Mouse (Mus musculus) stomach, embryonic 15.5 days (tissue): ENCODE results near the gene Tspyl4. TPM values are rescaled to one million over a fixed set of nuclear protein-coding genes. Genes with fewer than 3 reads are reported as not detected.

Source experiments
- ATAC-seq: fragments of 200-750 bp; cut with Nextera tagmentation; 2 replicates; pipeline ENCODE4 v1.8.0; 2017; ENCODE audit warnings: low read depth, moderate number of reproducible peaks, moderate TSS enrichment; ENCODE audit not compliant: insufficient read depth, low FRiP score
- H3K27ac ChIP-seq: fragments of 300-500 bp; sonication (generic); 2 replicates; pipeline ENCODE4 v1.5.1; 2015; ENCODE audit warnings: mild to moderate bottlenecking, inconsistent platforms
- H3K27me3 ChIP-seq: fragments of 300-500 bp; sonication (generic); replicated peaks from 2 replicates; pipeline ENCODE4 v1.6.1; 2015; ENCODE audit warnings: inconsistent platforms
- H3K36me3 ChIP-seq: fragments of 300-500 bp; sonication (generic); 2 replicates; pipeline ENCODE4 v1.6.1; 2015; ENCODE audit warnings: inconsistent platforms
- H3K4me1 ChIP-seq: fragments of 300-500 bp; sonication (generic); 2 replicates; pipeline ENCODE4 v1.6.1; 2015; ENCODE audit warnings: inconsistent platforms
- H3K4me2 ChIP-seq: fragments of 300-500 bp; sonication (generic); 2 replicates; pipeline ENCODE4 v1.6.1; 2015; ENCODE audit warnings: mild to moderate bottlenecking, inconsistent platforms
- H3K4me3 ChIP-seq: fragments of 300-500 bp; sonication (generic); replicated peaks from 2 replicates; pipeline ENCODE4 v1.5.1; 2015; ENCODE audit warnings: inconsistent platforms
- H3K9ac ChIP-seq: fragments of 300-500 bp; sonication (generic); 2 replicates; pipeline ENCODE4 v1.6.1; 2015; ENCODE audit warnings: inconsistent platforms
- H3K9me3 ChIP-seq: fragments of 300-500 bp; sonication (generic); 2 replicates; pipeline ENCODE4 v1.6.1; 2016; ENCODE audit warnings: inconsistent platforms
- WGBS: fragments of 180-500 bp; shearing (Covaris S2); methylation state at CpG from one replicate; pipeline ENCODE4 v1.1.7; 2015; 5-methylcytosine and 5-hydroxymethylcytosine counted together
- polyA plus RNA-seq: library from polyadenylated mRNA; unstranded; fragments of >200 nt; fragmentation: Nextera tagmentation; extraction: Ambion mirVana; gene quantifications from 2 replicates; pipeline ENCODE4 v1.2.1, GENCODE M21; 2015

Gene Tspyl4
- polyA plus RNA-seq, 1 experiment from 2014 or later: 15.9 TPM

- Histone ChIP-seq H3K4me2 (no peak overlapping the region), H3K4me3 (no peak overlapping the region), H3K4me1 (no peaks in the 10 kb centered on the region), H3K27me3 (no peaks in the 10 kb centered on the region), H3K9ac (no peak overlapping the region), H3K36me3 (no peaks in the 10 kb centered on the region), H3K27ac (no peak overlapping the region), H3K9me3 (no peaks in the 10 kb centered on the region)
- ATAC-seq: no peak
- WGBS: 45% methylated on average over 6 of the region's 6 CpGs
These were observed 43.8 kb downstream of the Tspyl4 start for GRCm38 (mm10) chr10:34341014-34341413.

GRCm38 (mm10) chr10:34341886-34342285, 44.6 kb downstream of the Tspyl4 start:
- Histone ChIP-seq H3K27me3 (no peaks in the 10 kb centered on the region), H3K9ac (no peak overlapping the region), H3K4me2 (no peak overlapping the region), H3K36me3 (no peaks in the 10 kb centered on the region), H3K4me3 (no peak overlapping the region), H3K9me3 (no peaks in the 10 kb centered on the region), H3K27ac (no peak overlapping the region), H3K4me1 (no peaks in the 10 kb centered on the region)
- 81% methylated on average over 1 of the region's 1 CpGs for WGBS
- no peak for ATAC-seq

Other genes starting within 250 kb of the Tspyl4 start
- gene Calhm5, start 200.9 kb upstream of the Tspyl4 start, polyA plus RNA-seq: 0.89 and 1.0 TPM in 2 replicates
- gene Calhm6, start 169.5 kb upstream of the Tspyl4 start, polyA plus RNA-seq: 1.4 and 2.3 TPM in 2 replicates
- 16.7 and 19.2 TPM in 2 replicates for gene Dse, start 89.7 kb upstream of the Tspyl4 start, polyA plus RNA-seq
- 64.9 and 69.7 TPM in 2 replicates for gene Tspyl1, start 15.3 kb upstream of the Tspyl4 start, polyA plus RNA-seq
- gene Col10a1, start 92.5 kb downstream of the Tspyl4 start, polyA plus RNA-seq: 0.10 TPM in 2 replicates
- 10.8 and 11.4 TPM in 2 replicates for gene Nt5dc1, start 121.1 kb downstream of the Tspyl4 start, polyA plus RNA-seq
- 14.3 and 14.8 TPM in 2 replicates for gene Frk, start 186.0 kb downstream of the Tspyl4 start, polyA plus RNA-seq